Mouse (Mus musculus) heart, embryonic 15.5 days (tissue): ENCODE measurements around the gene Pakap. TPM values are rescaled to one million over a fixed set of nuclear protein-coding genes. Genes with fewer than 3 reads are reported as not detected.

Source experiments
- ATAC-seq: fragments of 200-750 bp; cut with Nextera tagmentation; replicated peaks from 2 replicates; pipeline ENCODE4 v1.8.0; 2017; ENCODE audit warnings: low read depth, moderate TSS enrichment; ENCODE audit not compliant: insufficient number of reproducible peaks, insufficient read depth, low FRiP score
- H3K27ac ChIP-seq: fragments of 300-500 bp; sonication (generic); 2 replicates; pipeline ENCODE4 v1.5.1; 2015; ENCODE audit warnings: mild to moderate bottlenecking, inconsistent platforms
- H3K27me3 ChIP-seq: fragments of 300-500 bp; sonication (generic); 2 replicates; pipeline ENCODE4 v1.6.1; 2015; ENCODE audit warnings: inconsistent platforms
- H3K36me3 ChIP-seq: fragments of 300-500 bp; sonication (generic); 2 replicates; pipeline ENCODE4 v1.6.1; 2015; ENCODE audit warnings: mild to moderate bottlenecking, inconsistent platforms
- H3K4me1 ChIP-seq: fragments of 300-500 bp; sonication (generic); replicated peaks from 2 replicates; pipeline ENCODE4 v1.6.1; 2015; ENCODE audit warnings: inconsistent platforms
- H3K4me2 ChIP-seq: fragments of 300-500 bp; sonication (generic); 2 replicates; pipeline ENCODE4 v1.6.1; 2015; ENCODE audit warnings: inconsistent platforms, mild to moderate bottlenecking, moderate library complexity
- H3K4me3 ChIP-seq: fragments of 300-500 bp; sonication (generic); 2 replicates; pipeline ENCODE4 v1.5.1; 2015; ENCODE audit warnings: mild to moderate bottlenecking, inconsistent platforms
- H3K9ac ChIP-seq: fragments of 300-500 bp; sonication (generic); 2 replicates; pipeline ENCODE4 v1.6.1; 2015; ENCODE audit warnings: mild to moderate bottlenecking, inconsistent platforms
- H3K9me3 ChIP-seq: fragments of 300-500 bp; sonication (generic); replicated peaks from 2 replicates; pipeline ENCODE4 v1.6.1; 2016; ENCODE audit warnings: inconsistent platforms
- WGBS: fragments of 180-500 bp; shearing (Covaris S2); methylation state at CpG from one replicate; pipeline ENCODE4 v1.1.7; 2015; ENCODE audit warnings: mixed read lengths; 5-methylcytosine and 5-hydroxymethylcytosine counted together
- polyA plus RNA-seq: library from polyadenylated mRNA; unstranded; fragments of >200 nt; fragmentation: Nextera tagmentation; extraction: Ambion mirVana; gene quantifications from 2 replicates; pipeline ENCODE4 v1.2.1, GENCODE M21; 2015

The Pakap gene
- polyA plus RNA-seq, 1 experiment from 2014 or later, result 57.8 TPM

DNA sequence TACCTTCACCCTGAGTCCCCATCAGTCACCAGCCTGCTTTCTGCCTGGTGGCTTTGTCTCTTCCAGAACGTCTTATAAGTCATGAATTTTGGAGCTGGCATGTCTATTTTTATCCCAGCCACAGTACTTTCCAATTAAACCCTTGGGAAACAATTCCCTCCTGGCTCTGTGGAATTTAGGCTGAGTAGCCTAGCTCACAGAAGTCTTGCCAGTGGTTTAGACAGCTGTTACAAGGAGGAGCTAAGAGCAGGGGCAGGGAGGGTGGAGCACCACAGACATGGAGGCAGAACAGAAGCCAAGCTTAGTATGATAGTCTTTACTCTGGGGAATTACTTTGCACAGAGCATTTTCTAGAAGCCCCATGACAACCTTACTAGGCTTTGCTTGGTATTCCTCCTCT is 17.8 kb upstream of the Pakap start:
- 16% methylated on average over 1 of the region's 1 CpGs for WGBS
- Histone ChIP-seq H3K27ac (peak overlapping the region; percentile 61), H3K4me3 (no peak overlapping the region), H3K27me3 (no peaks in the 10 kb centered on the region), H3K4me1 (peaks cover 15% of the 10 kb centered on the region), H3K36me3 (no peaks in the 10 kb centered on the region), H3K9me3 (no peaks in the 10 kb centered on the region), H3K4me2 (no peak overlapping the region), H3K9ac (no peak overlapping the region)
- ATAC-seq, result no peak

GRCm38 (mm10) chr4:57557102-57557501 is 10.9 kb upstream of the Pakap start:
- Histone ChIP-seq H3K9ac (no peak overlapping the region), H3K36me3 (no peaks in the 10 kb centered on the region), H3K27ac (0 out of 2 replicates have a peak overlapping the region, but pooled peaks have one; percentile 17), H3K9me3 (no peaks in the 10 kb centered on the region), H3K4me2 (no peak overlapping the region), H3K4me1 (peaks cover 50% of the 10 kb centered on the region), H3K4me3 (no peak overlapping the region), H3K27me3 (no peaks in the 10 kb centered on the region)
- no peak for ATAC-seq
- WGBS, result 40% methylated on average over 2 of the region's 2 CpGs

GRCm38 (mm10) chr4:57559438-57559837 is 8.5 kb upstream of the Pakap start:
- 20% methylated on average over 1 of the region's 1 CpGs for WGBS
- peak overlapping the region; percentile 52; the same call in 1 of the 2 replicates for H3K4me2 ChIP-seq
- peaks cover 55% of the 10 kb centered on the region for H3K4me1 ChIP-seq
- peak overlapping the region; percentile 98 for H3K27ac ChIP-seq
- no peaks in the 10 kb centered on the region for H3K9me3 ChIP-seq
- H3K36me3 ChIP-seq, result no peaks in the 10 kb centered on the region
- no peak overlapping the region for H3K4me3 ChIP-seq
- no peak for ATAC-seq
- H3K27me3 ChIP-seq, result no peaks in the 10 kb centered on the region
- no peak overlapping the region for H3K9ac ChIP-seq

- H3K36me3 ChIP-seq, result no peaks in the 10 kb centered on the region
- peak overlapping the region; percentile 98 for H3K27ac ChIP-seq
- H3K9me3 ChIP-seq, result no peaks in the 10 kb centered on the region
- WGBS, result 18% methylated on average over 3 of the region's 3 CpGs
- H3K27me3 ChIP-seq, result no peaks in the 10 kb centered on the region
- H3K4me2 ChIP-seq, result peak overlapping the region; percentile 52
- H3K4me1 ChIP-seq, result peaks cover 54% of the 10 kb centered on the region
- 0 out of 2 replicates have a peak overlapping the region, but pooled peaks have one; percentile 46 for H3K9ac ChIP-seq
- peak; percentile 82 for ATAC-seq
- H3K4me3 ChIP-seq, result peak overlapping the region; percentile 31; the same call in 1 of the 2 replicates
Measured at GRCm38 (mm10) chr4:57560010-57560409, 8.0 kb upstream of the Pakap start.

DNA sequence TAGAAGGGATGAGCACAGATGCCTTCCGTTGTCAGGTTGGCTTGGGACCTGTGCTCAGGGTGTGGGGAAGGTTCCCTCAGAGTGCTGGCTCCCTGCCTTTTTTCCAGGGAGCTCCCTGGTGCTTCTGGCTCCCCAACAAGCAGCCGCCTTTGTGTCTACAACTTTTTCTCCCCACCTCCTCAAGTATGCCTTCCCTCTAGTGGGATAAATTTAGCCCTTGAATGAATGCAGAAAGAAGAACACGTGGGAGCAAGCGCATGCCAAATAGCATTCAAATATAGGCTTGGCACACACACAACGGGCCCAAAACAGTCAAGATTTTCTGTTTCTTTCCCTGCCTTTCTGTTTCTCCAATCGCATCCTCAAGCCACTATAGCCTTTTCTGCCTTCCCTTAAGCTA is 6.9 kb upstream of the Pakap start:
- Histone ChIP-seq H3K4me2 (peak overlapping the region; percentile 52), H3K36me3 (no peaks in the 10 kb centered on the region), H3K9ac (peak overlapping the region; percentile 46), H3K9me3 (no peaks in the 10 kb centered on the region), H3K27ac (peak overlapping the region; percentile 98), H3K4me1 (peaks cover 57% of the 10 kb centered on the region), H3K27me3 (no peaks in the 10 kb centered on the region), H3K4me3 (peak overlapping the region; percentile 31)
- ATAC-seq, result peak; percentile 69
- WGBS, result 27% methylated on average over 6 of the region's 6 CpGs

DNA sequence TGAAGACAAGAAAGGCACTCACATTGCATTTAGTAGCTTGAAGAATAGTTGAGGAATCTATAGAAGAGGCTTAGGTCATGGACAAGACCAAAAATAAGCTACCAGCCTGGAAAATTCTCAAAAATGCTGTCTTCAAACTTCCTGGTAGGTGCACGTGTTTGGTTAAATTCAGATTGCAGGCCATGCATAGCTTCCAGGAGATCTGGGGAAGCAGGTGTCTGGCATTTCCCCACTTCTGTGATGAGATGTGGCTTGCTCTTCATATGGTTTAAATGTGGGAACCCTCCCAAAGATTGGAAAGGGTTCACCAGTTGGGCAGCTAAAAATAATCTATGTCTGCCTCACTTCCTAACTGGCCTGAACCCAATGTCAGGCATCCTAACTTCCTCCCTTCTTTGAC is 2.7 kb upstream of the Pakap start:
- H3K36me3 ChIP-seq, result no peaks in the 10 kb centered on the region
- no peaks in the 10 kb centered on the region for H3K27me3 ChIP-seq
- no peak overlapping the region for H3K27ac ChIP-seq
- no peak overlapping the region for H3K9ac ChIP-seq
- H3K4me2 ChIP-seq, result no peak overlapping the region
- 38% methylated on average over 1 of the region's 1 CpGs for WGBS
- no peak overlapping the region for H3K4me3 ChIP-seq
- ATAC-seq, result no peak
- H3K9me3 ChIP-seq, result no peaks in the 10 kb centered on the region
- peaks cover 48% of the 10 kb centered on the region for H3K4me1 ChIP-seq

DNA sequence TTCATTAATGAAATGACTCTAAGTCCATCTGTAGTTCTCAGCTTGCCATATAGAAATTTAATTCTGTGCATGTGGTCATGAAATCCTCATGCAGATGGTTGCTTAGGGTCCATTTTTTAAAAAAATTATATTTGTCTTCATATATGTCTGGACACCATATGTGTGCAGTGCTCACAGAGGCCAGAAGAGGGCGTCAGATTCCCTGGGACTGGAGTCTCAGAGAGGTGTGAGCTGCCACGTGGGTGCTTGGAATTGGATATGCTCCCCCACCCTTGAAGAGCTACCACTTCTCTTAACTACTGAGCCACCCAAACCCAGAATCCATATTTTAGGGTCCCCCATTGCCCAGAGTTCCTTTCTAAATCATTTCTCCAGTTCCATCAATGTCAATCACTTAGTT is 2.2 kb upstream of the Pakap start:
- no peak for ATAC-seq
- Histone ChIP-seq H3K9ac (no peak overlapping the region), H3K27ac (no peak overlapping the region), H3K4me3 (no peak overlapping the region), H3K4me2 (no peak overlapping the region), H3K27me3 (no peaks in the 10 kb centered on the region), H3K36me3 (no peaks in the 10 kb centered on the region), H3K9me3 (no peaks in the 10 kb centered on the region), H3K4me1 (peaks cover 48% of the 10 kb centered on the region)
- WGBS, result 61% methylated on average over 2 of the region's 2 CpGs

GRCm38 (mm10) chr4:57568268-57569068 is 489 bp downstream of the Pakap start:
- Histone ChIP-seq H3K9me3 (no peaks in the 10 kb centered on the region), H3K27me3 (no peaks in the 10 kb centered on the region), H3K36me3 (no peaks in the 10 kb centered on the region), H3K27ac (peak overlapping the region; percentile 98), H3K4me3 (peak overlapping the region; percentile 73), H3K4me2 (peak overlapping the region; percentile 77), H3K9ac (peak overlapping the region; percentile 79), H3K4me1 (peaks cover 60% of the 10 kb centered on the region)
- WGBS, result 16% methylated on average over 19 of the region's 19 CpGs
- ATAC-seq, result peak; percentile 15; the same call in 1 of the 2 replicates

DNA sequence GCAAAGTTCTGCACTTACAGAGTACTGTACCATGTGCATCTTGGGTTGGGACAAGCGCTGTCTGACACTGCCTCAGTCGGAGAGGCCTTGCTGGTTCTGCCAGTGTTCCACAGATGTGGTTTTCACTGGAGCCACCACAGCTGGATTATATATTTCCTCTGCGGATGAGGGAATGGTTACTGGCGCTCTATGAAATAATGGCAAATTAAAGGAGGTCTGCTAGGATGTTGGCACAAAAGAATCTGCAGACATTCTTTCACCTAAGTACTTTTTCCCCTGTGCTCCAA is 1.0 kb downstream of the Pakap start:
- 39% methylated on average over 4 of the region's 4 CpGs for WGBS
- peak overlapping the region; percentile 73 for H3K4me3 ChIP-seq
- ATAC-seq, result no peak

GRCm38 (mm10) chr4:57569711-57570110 is 1.7 kb downstream of the Pakap start:
- Histone ChIP-seq H3K4me1 (peaks cover 65% of the 10 kb centered on the region), H3K9ac (peak overlapping the region; percentile 79), H3K4me3 (peak overlapping the region; percentile 73), H3K27ac (peak overlapping the region; percentile 98), H3K27me3 (no peaks in the 10 kb centered on the region), H3K9me3 (no peaks in the 10 kb centered on the region), H3K4me2 (peak overlapping the region; percentile 77), H3K36me3 (no peaks in the 10 kb centered on the region)
- WGBS, result 22% methylated on average over 6 of the region's 6 CpGs
- peak; percentile 57 for ATAC-seq

More for the DNA sequence above, 1.0 kb downstream of the Pakap start:
- Histone ChIP-seq H3K36me3 (no peaks in the 10 kb centered on the region), H3K27ac (peak overlapping the region; percentile 98), H3K27me3 (no peaks in the 10 kb centered on the region), H3K4me2 (peak overlapping the region; percentile 77), H3K9me3 (no peaks in the 10 kb centered on the region), H3K4me1 (peaks cover 65% of the 10 kb centered on the region), H3K9ac (peak overlapping the region; percentile 79)

- Histone ChIP-seq H3K4me1 (peaks cover 67% of the 10 kb centered on the region), H3K36me3 (no peaks in the 10 kb centered on the region), H3K27me3 (no peaks in the 10 kb centered on the region), H3K4me2 (peak overlapping the region; percentile 77), H3K9ac (peak overlapping the region; percentile 79), H3K4me3 (peak overlapping the region; percentile 73), H3K27ac (peak overlapping the region; percentile 98), H3K9me3 (no peaks in the 10 kb centered on the region)
- ATAC-seq, result no peak
- 28% methylated on average over 3 of the region's 3 CpGs for WGBS
Measured at GRCm38 (mm10) chr4:57570229-57570628, 2.2 kb downstream of the Pakap start.

- H3K27ac ChIP-seq, result peak overlapping the region; percentile 77
- no peak overlapping the region for H3K4me3 ChIP-seq
- H3K36me3 ChIP-seq, result no peaks in the 10 kb centered on the region
- H3K4me1 ChIP-seq, result peaks cover 80% of the 10 kb centered on the region
- H3K27me3 ChIP-seq, result no peaks in the 10 kb centered on the region
- no peak overlapping the region for H3K9ac ChIP-seq
- 67% methylated on average over 3 of the region's 3 CpGs for WGBS
- H3K4me2 ChIP-seq, result peak overlapping the region; percentile 16; the same call in 1 of the 2 replicates
- ATAC-seq, result no peak
- no peaks in the 10 kb centered on the region for H3K9me3 ChIP-seq
Measured at GRCm38 (mm10) chr4:57574181-57574580, 6.2 kb downstream of the Pakap start.
